Mouse (Mus musculus): ENCODE data around the gene Lrrc52.

Lrrc52 gene

DNA sequence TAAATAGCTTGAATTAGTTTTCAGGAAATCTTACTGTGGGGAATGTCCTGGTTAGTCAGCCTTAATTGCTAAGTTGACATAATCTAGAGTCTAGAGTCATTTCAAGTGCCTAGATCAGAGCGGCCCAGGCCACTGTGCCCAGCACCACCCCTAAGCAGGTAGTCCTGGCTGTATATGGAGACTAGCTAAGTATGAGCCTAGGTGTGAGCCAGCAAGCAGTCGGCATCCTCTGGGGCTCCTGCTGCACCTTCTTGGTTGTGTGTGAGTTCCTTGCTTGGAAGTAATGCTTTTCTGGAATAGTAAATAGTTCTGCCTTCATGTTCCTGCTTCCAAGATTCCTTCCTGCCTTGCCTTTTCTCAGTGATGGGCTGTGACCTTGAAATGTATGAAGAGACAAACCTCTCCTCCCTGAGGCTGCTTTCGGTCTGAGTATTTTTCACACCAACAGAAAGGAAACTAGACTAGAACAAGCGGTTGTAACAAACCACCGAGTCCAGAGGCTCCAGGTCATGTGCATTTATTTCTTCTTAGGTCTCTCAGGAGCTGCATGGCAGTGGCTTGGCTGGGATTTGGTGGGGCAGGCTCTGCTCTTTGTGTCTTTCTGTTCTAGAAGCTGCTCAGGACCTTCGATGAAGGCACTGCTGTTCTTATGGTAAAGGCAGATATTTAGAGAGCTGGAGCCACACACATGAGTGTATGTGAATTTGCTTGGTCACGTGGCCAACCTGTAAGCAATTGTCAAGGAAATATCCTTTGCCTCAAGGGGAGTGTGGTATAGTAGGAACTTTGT is 30.2 kb downstream of the Lrrc52 start:
- no peak for DNase-seq

DNA sequence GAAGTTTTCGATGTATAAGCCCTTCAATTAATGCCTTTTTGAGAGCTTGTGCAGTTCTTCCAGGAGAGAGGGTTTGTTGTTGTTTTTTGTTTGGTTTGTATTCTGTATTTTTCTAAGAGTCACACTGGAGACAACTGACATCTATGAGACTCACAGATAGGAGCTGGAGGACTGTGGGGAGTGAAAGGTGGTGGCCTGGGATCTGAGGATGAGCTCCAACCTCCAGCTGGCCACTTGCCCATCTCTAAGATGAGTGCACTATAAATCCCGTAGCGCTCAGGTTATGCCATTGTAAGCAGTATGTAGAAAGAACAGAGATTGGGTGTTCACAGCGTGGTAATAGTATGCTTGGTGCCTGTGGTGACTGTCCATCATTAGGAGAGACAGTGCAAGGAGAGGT is 31.6 kb downstream of the Lrrc52 start:
- no peak for DNase-seq

DNA sequence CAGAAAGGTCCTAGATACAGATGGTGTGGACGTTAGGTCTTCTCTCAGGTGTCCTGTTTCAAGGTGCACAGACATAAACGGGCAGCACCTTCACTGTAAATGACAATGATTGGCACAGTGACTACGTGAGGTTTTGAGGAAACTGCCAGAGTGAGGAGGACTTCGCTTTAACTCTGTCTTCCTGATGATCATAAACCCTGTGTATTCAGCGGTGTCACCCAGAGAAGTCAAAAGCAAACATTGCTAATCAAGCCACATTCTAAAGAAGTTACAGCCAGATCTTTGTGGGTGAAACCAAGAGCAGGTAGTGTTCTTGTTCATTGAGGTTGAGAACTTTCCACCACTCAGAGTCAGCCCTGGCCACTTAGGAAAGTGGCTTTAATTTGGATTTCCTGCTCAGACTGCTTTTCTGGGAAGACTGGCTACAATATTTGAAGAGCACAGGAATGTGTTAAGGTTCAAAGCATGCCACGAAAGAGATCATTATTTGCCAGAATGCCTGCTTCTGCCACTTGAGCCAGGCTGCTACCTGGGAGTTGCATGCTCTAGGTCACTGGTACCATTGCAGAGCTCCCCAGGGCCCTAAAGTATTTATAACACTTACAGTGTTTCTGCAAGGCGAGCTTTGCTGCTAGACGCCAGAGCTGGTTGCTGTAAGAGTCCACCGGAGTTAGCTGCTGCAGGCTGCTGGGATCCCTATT is 35.5 kb downstream of the Lrrc52 start:
- DNase-seq: no peak

DNA sequence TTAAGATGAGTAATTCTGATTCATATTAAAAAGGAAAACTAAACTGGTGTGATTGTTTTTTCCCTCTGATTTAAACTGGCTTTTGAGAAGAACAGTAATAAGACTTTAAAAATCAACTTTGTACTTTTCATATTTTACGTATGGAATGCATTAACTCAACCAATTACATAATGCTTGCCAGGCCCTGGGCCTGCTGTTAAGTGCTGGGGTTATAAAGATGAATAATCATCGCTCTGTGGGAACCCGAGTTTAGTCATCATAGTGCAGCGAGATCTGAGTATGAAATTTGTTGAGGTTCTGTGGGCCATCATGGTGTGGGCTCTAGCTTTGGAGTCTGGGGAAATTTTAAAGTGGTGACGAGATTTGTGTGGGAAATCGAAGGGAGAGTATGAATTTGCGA is 39.9 kb downstream of the Lrrc52 start:
- no peak for DNase-seq

DNA sequence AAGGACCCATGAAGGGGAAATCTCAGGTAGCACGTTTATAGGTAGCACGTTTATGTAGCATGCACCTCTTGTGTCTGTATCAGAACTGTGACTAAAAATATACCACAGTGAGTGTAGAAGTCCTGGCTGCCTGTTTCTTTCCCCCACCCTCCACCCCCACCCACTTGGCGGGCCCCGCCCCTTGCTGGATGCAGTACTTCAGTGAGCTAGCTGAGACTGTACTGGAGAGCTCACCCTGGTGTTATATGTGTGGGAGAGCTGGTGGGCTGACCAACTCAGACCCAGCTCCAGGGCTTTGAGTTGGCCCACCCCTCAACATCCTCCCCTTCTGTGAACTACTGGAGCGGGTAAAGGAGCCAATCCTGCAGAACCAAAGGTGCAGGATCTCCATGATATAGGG is 41.0 kb downstream of the Lrrc52 start:
- DNase-seq: no peak

DNA sequence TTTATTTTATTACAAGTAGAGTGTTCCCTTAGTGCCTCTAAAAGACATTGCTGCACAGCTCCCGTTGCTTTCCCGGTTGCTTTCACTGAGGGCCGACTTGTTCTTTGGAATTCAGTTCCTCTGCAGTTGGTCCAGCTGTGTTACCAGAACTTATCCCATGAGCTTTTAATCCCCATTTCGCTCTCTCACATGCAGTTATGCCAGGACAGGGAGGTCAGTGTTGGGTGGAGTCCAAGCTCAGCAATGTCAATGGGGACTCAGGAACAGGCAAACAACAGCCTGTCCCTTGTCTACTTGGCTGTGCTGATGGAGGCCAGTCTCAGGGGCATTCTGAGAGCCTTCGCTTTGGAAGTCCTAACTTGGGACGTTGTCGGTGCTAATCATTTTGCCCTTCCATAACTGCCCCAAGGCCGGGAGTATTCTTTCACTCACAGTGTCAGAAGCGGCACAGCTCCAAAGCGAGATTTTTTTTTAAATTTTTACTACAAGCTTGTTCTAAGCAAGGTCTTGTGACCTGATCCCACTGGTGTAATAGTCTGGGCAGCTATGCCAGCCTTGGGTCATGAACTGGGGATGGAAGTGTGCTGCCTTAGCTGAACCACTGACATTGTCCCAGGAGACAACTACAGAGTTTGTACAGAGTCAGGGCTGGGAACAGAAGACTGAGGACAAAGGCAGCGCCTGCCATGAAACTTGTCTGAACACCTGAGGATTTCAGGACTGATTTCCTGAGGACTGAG is 43.9 kb downstream of the Lrrc52 start:
- no peak for DNase-seq

DNA sequence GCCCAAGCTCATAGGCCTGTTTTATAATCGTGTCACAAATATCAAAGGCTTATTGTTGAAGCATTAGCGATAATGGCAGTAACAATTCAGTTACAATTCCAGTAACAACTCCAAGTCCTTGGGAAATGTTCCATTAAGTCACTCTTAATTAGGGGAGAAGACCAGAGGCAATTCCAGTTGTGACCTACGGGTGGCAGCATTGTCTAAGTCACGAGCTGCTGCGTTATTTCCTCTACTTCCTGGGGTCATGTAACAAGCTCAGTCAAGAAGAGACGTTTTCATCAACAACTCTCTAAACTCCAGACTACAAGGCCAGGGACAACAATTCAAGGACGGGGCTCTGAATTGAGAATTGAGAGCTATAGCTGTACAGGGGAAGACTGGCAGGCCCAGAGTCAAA is 51.7 kb downstream of the Lrrc52 start:
- DNase-seq: peak; percentile 68 to 77

DNA sequence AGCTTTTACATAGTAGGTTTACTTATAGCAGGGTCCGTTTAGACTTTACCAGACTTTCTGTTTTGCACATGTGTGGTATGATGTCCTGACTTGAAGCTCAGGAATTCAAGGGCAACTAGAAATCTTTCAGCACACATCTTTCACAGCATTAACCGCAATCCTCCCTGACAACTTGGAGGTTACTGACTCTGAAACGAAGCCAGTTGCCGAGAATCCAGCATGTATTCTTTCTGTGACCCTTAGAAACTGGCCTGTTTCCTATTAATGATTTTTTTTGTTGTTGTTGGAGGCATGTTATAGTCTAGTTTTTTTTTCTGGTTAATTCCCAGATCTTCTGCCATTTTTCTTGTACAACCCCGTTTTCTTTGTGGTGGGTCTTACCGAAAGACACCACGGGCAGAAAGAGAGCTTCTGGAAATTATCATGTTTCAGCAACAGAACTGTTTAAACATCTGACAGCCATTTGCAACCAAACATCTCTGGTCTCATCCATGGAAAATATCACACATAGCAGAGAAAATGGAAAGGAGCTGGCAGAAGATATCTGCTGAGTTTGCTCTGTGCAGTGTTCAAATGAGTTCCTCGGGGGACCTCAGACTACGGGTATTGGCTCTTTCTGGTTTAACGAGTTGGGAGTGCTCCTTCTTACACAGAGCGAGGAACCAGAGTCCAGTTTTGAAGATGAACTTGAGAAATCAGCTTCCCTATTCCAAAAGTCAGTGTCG is 54.4 kb downstream of the Lrrc52 start:
- no peak for DNase-seq

DNA sequence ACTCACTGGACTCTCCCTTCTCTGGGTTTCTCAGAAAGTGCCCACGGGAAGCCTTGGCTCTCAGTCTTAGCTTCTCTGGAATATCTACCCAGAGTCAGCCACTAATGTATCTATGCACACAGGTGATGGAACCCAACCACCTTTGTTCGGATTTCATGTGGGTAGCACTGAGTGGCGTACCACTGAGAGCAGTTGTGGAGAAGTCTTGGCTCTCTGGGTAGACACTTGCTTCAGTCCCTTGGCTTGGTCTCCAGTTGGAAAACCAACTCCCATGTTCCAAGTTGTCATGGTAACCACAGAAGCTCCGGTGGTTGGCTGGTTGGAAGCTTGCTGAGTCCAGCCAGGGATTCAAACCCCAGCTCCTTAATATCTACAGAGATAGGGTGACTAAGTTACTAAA is 57.0 kb downstream of the Lrrc52 start:
- no peak for DNase-seq

DNA sequence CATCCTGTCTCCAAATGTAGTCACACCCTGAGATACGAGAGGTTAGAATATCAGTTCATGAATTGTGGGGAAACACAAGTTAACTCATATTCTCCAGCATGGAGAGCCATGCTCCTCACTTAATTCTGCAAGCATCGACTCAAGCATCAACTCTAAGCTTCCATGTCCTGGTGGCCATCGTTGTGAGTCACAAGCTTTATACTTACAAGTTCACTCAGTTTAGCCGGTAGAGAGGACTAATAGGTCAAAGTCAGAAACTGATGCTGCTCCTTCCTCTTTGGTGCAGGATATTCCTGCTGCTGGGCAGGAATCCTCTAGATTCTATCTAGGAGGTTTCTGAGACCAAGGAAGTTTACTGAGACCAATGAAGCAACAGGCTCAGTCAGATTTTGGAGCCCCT is 61.3 kb downstream of the Lrrc52 start:
- no peak for DNase-seq

Data from cerebellum, postnatal 36 days (tissue).